Mouse (Mus musculus) C2C12 (cell line): ENCODE measurements at regions not wholly inside any gene's neighbourhood (a gene's known extent, or its start where the extent isn't known, plus 50 kb on each side); places are given as distances from the start of the nearest gene placed in this dataset.

Experiments
- H3K27me3 ChIP-seq: one replicate; pipeline ENCODE4 v1.6.1; 2011; ENCODE audit not compliant: control insufficient read depth, insufficient read depth, insufficient read length
- H3K36me3 ChIP-seq: one replicate; pipeline ENCODE4 v1.6.1; 2011; ENCODE audit not compliant: control insufficient read depth, insufficient read depth
- H3K4me3 ChIP-seq: one replicate; pipeline ENCODE4 v1.5.1; 2011; ENCODE audit warnings: mild to moderate bottlenecking, control low read depth; ENCODE audit not compliant: poor library complexity, insufficient read depth, severe bottlenecking
- H3K79me2 ChIP-seq: one replicate; pipeline ENCODE4 v1.6.1; 2011; ENCODE audit not compliant: control insufficient read depth, insufficient read depth
- H3K79me3 ChIP-seq: one replicate; pipeline ENCODE4 v1.6.1; 2011; ENCODE audit warnings: low read depth, control low read depth
- H3ac ChIP-seq: one replicate; pipeline ENCODE3; 2011; ENCODE audit warnings: low read depth; ENCODE audit not compliant: control insufficient read depth, insufficient read length
- CEBPB ChIP-seq: IDR thresholded peaks from one replicate; pipeline ENCODE4 v1.6.1; 2011; ENCODE audit warnings: low read depth, mild to moderate bottlenecking, control low read depth, moderate library complexity
- CTCF ChIP-seq: IDR thresholded peaks from one replicate; pipeline ENCODE4 v1.5.1; 2011; ENCODE audit not compliant: control insufficient read depth, insufficient read depth, insufficient read length
- FOSL1 ChIP-seq: IDR thresholded peaks from one replicate; pipeline ENCODE4 v1.8.0; 2011; ENCODE audit warnings: mild to moderate bottlenecking, low read length; ENCODE audit not compliant: poor library complexity, insufficient read depth, severe bottlenecking
- MAX ChIP-seq: IDR thresholded peaks from one replicate; pipeline ENCODE4 v1.6.1; 2011; ENCODE audit warnings: mild to moderate bottlenecking, control low read depth
- MYOD1 ChIP-seq: IDR thresholded peaks from one replicate; pipeline ENCODE4 v1.6.1; 2011; ENCODE audit warnings: low read depth; ENCODE audit not compliant: control insufficient read depth, insufficient read length
- MYOG ChIP-seq: IDR thresholded peaks from one replicate; pipeline ENCODE4 v1.6.1; 2011; ENCODE audit not compliant: control insufficient read depth, insufficient read length; ENCODE audit errors: extremely low read depth
- USF1 ChIP-seq: IDR thresholded peaks from one replicate; pipeline ENCODE4 v1.6.1; 2011; ENCODE audit warnings: low read depth, mild to moderate bottlenecking, control low read depth, moderate library complexity

DNA sequence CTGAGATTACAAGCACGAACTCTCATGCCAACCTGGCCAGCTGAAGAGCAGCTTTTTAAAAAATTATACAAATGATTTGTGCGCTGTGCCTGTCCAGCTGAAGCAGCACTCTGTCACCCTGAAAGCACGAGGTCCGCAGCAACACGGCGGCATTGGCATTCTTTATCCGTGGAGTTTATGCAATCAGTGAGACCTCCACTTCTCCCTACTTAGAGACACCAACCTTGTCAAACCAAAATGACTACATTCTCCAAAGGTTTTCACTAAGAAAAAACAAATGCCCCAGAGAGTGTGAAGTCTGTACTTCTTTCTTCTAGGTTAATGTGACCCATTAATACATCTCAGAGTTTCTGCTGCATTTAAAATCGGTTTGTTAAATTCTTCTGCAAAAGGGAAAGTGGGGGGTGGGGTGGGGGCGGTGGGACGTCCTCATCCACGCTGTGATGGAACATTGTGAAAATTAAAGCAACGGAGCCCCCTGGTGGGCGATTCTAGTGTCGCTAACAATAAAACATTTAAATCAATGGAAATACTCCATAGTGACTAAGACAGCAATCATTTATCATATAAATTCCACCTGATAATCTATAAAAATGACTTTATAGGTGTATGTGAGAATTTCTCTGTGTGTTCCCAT lies 524.2 kb upstream of the Gpc5 start:
- no peak overlapping the region for H3K4me3 ChIP-seq
- H3K79me2 ChIP-seq, result no peaks in the 10 kb centered on the region
- no peaks in the 10 kb centered on the region for H3K79me3 ChIP-seq
- H3K36me3 ChIP-seq, result no peaks in the 10 kb centered on the region
- H3ac ChIP-seq, result no peak overlapping the region
- no peaks in the 10 kb centered on the region for H3K27me3 ChIP-seq
- no peak for TF ChIP-seq CTCF
- no peak for TF ChIP-seq USF1
- no peak for TF ChIP-seq MAX
- no peak for TF ChIP-seq CEBPB
- no peak for TF ChIP-seq MYOD1
- no peak for TF ChIP-seq FOSL1
- TF ChIP-seq MYOG, result no peak

DNA sequence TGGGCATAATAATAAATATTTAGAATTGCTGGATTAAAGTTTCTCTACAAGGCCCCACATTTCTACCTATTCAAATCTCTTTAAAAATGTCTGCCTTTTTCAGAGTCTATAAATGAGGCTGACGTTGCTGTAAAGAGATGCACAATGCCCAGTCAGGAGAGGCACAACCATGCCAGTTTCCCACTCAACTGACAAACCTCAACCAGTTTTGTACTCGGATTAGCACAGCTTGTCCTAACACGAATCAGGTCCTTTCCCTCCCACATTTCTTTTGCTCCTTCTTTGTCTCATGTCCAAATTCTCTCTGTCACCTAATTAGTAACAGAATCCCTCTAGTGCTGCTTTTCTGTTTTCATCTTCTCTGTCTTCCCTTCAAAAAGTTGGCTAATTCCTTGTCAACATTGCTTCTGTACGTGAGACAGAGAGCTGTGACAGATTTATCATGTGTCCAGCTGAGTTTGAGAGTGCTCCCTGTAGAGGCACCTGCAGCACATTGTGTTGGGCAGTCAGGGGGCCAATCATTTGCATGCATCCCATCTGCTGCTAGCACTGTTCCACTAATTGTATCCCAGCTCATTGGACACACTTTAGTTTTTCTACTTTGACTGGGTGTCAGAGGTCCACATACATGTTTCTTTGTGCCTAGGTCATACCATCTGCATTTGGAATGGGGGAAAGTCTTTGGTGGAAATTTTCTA lies 504.5 kb upstream of the Gpc5 start:
- TF ChIP-seq USF1 (no peak), FOSL1 (no peak), CEBPB (no peak), CTCF (no peak), MYOD1 (no peak), MAX (no peak), MYOG (no peak)
- Histone ChIP-seq H3K79me3 (no peaks in the 10 kb centered on the region), H3K36me3 (no peaks in the 10 kb centered on the region), H3K79me2 (no peaks in the 10 kb centered on the region), H3K27me3 (no peaks in the 10 kb centered on the region), H3K4me3 (no peak overlapping the region), H3ac (no peak overlapping the region)

DNA sequence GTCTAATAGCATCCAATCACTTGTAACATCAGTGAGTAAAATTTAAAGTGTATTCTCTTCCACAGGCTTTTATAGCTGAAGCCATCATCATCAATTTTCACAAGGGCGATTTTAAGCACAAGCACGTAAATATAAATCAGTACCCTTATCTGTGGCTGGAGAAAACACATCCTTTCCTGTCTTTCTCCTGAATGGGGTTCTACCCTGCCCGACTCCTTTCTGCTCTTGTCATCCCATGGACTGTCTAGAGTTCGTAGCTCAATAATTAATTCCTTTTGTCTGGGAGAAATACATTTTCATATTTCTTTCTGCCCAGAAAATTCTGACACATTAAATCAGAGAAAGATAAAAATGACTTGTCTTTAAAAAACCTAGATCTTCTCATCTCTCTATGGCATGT lies 482.7 kb upstream of the Gpc5 start:
- TF ChIP-seq USF1 (no peak), CEBPB (no peak), MYOG (no peak), MAX (no peak), FOSL1 (no peak), MYOD1 (no peak), CTCF (no peak)
- no peak overlapping the region for H3K4me3 ChIP-seq
- no peaks in the 10 kb centered on the region for H3K36me3 ChIP-seq
- H3K79me3 ChIP-seq, result no peaks in the 10 kb centered on the region
- H3K79me2 ChIP-seq, result no peaks in the 10 kb centered on the region
- H3ac ChIP-seq, result no peak overlapping the region
- no peaks in the 10 kb centered on the region for H3K27me3 ChIP-seq

DNA sequence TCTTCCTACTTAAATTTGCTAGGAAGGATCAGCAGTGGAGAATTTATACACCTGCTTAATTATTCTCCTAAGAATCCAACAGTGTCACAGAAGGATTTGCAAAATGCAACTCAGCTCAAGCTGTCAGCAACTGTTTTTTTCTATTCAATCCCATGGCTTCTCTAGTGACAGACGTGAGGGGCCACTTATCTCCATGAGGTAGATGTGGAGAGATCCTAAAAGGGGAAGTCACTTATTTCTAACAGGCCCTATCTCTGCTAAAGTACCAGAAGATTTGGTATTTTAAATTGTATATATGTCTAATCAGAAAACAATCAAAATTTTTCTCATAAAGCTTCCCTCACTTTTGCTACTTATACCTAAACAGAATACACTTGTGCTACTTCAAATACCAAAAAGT lies 479.6 kb upstream of the Gpc5 start:
- Histone ChIP-seq H3K79me3 (no peaks in the 10 kb centered on the region), H3K79me2 (no peaks in the 10 kb centered on the region), H3K27me3 (no peaks in the 10 kb centered on the region), H3ac (no peak overlapping the region), H3K36me3 (no peaks in the 10 kb centered on the region), H3K4me3 (no peak overlapping the region)
- TF ChIP-seq MYOD1 (no peak), MYOG (no peak), MAX (no peak), CEBPB (no peak), USF1 (no peak), FOSL1 (no peak), CTCF (no peak)

DNA sequence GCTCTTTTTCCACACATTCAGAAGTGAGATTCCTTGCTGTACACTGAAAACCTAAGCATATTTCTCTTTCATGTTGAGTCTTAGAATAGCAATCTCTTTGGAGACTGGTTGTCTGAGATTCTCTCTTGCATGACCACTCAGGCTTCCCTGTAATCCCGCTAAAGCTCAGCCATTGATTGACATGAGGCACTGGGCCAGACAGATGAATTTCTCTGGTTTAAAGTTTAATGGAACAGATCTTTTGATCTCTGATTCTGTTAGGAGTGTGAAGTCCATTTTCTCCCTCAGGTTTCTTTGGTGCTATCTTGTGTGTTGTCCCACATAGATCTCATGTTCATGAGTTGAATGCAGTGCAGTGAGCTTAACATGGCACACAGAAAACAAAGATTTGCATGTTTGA lies 435.4 kb upstream of the Gpc5 start:
- H3K27me3 ChIP-seq, result no peaks in the 10 kb centered on the region
- no peak overlapping the region for H3K4me3 ChIP-seq
- no peak overlapping the region for H3ac ChIP-seq
- H3K79me3 ChIP-seq, result no peaks in the 10 kb centered on the region
- H3K79me2 ChIP-seq, result no peaks in the 10 kb centered on the region
- H3K36me3 ChIP-seq, result no peaks in the 10 kb centered on the region
- TF ChIP-seq USF1 (no peak), FOSL1 (no peak), MAX (no peak), CTCF (no peak), MYOD1 (no peak), MYOG (no peak), CEBPB (no peak)

DNA sequence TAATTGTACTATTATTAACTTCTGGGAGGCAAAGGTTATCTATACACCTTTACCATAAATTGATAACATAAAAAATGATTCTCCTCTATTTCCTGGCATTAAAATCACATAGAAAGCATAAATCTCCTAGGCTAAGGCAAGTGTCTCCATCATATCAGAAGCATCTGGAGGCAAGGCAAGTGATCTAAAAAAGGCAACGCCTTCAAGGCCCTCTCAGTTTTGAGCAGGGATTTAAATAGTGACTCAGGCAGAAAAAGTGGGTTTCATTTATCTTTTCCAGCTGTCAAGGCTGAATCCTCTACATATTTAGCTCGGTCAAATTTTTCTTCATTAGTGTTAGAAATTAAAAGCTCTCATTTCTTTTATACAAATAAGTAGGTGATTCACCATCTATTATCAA lies 430.0 kb upstream of the Gpc5 start:
- TF ChIP-seq MYOD1 (no peak), USF1 (no peak), MAX (no peak), FOSL1 (no peak), CTCF (no peak), MYOG (no peak), CEBPB (no peak)
- Histone ChIP-seq H3K27me3 (no peaks in the 10 kb centered on the region), H3K4me3 (no peak overlapping the region), H3K36me3 (no peaks in the 10 kb centered on the region), H3ac (no peak overlapping the region), H3K79me2 (no peaks in the 10 kb centered on the region), H3K79me3 (no peaks in the 10 kb centered on the region)
